Mouse (Mus musculus): Measurements from ENCODE around the gene 0610040J01Rik.

GRCm38 (mm10) chr5:63936740-63937139, 124.6 kb downstream of the 0610040J01Rik start:
- TF ChIP-seq CTCF (IDR thresholded peaks at IDR 0.05) (no peak), POLR2A (IDR thresholded peaks at IDR 0.05; ENCODE audit: insufficient read depth, low read depth, low read length) (no peak), EP300 (IDR thresholded peaks at IDR 0.05; ENCODE audit: insufficient read depth, low read depth, low read length) (no peak)

Measured in heart, adult 2 months (tissue).